Mouse (Mus musculus) hindbrain, embryonic 12.5 days (tissue): ENCODE measurements around the gene N6amt1. TPM values are rescaled to one million over a fixed set of nuclear protein-coding genes. Genes with fewer than 3 reads are reported as not detected.

Experiments used
- ATAC-seq: fragments of 200-750 bp; cut with Nextera tagmentation; 2 replicates; pipeline ENCODE4 v1.8.0; 2017; ENCODE audit warnings: moderate TSS enrichment; ENCODE audit not compliant: low FRiP score
- H3K27ac ChIP-seq: fragments of 300-500 bp; sonication (generic); 2 replicates; pipeline ENCODE4 v1.5.1; 2016; ENCODE audit warnings: mild to moderate bottlenecking
- H3K27me3 ChIP-seq: fragments of 300-500 bp; sonication (generic); 2 replicates; pipeline ENCODE4 v1.6.1; 2016; ENCODE audit warnings: mild to moderate bottlenecking
- H3K36me3 ChIP-seq: fragments of 300-500 bp; sonication (generic); 2 replicates; pipeline ENCODE4 v1.6.1; 2016; ENCODE audit warnings: mild to moderate bottlenecking
- H3K4me1 ChIP-seq: fragments of 300-500 bp; sonication (generic); 2 replicates; pipeline ENCODE4 v1.6.1; 2016
- H3K4me2 ChIP-seq: fragments of 300-500 bp; sonication (generic); replicated peaks from 2 replicates; pipeline ENCODE4 v1.6.1; 2016; ENCODE audit warnings: mild to moderate bottlenecking
- H3K4me3 ChIP-seq: fragments of 300-500 bp; sonication (generic); 2 replicates; pipeline ENCODE4 v1.5.1; 2016; ENCODE audit warnings: mild to moderate bottlenecking
- H3K9ac ChIP-seq: fragments of 300-500 bp; sonication (generic); 2 replicates; pipeline ENCODE4 v1.6.1; 2016; ENCODE audit warnings: mild to moderate bottlenecking, moderate library complexity
- H3K9me3 ChIP-seq: fragments of 300-500 bp; sonication (generic); replicated peaks from 2 replicates; pipeline ENCODE4 v1.6.1; 2016; ENCODE audit warnings: mild to moderate bottlenecking
- WGBS: fragments of 180-500 bp; shearing (Covaris S2); methylation state at CpG from one replicate; pipeline ENCODE4 v1.1.7; 2016; 5-methylcytosine and 5-hydroxymethylcytosine counted together
- polyA plus RNA-seq: library from polyadenylated mRNA; unstranded; fragments of >200 nt; fragmentation: Nextera tagmentation; extraction: Ambion mirVana; gene quantifications from 2 replicates; pipeline ENCODE4 v1.2.1, GENCODE M21; 2016

The N6amt1 gene
- polyA plus RNA-seq, 1 experiment from 2014 or later = 17.4 TPM

- H3K4me2 ChIP-seq = no peak overlapping the region
- no peaks in the 10 kb centered on the region for H3K4me1 ChIP-seq
- no peak overlapping the region for H3K4me3 ChIP-seq
- 86% methylated on average over 3 of the region's 3 CpGs for WGBS
- no peaks in the 10 kb centered on the region for H3K27me3 ChIP-seq
- no peak for ATAC-seq
- no peaks in the 10 kb centered on the region for H3K9me3 ChIP-seq
- no peak overlapping the region for H3K27ac ChIP-seq
- H3K9ac ChIP-seq = no peak overlapping the region
- peaks cover 73% of the 10 kb centered on the region for H3K36me3 ChIP-seq
Observed at GRCm38 (mm10) chr16:87405001-87405400, 51.0 kb downstream of the N6amt1 start.

Other genes starting within 250 kb of the N6amt1 start
- 34.8 and 36.0 TPM in 2 replicates for gene Ltn1, start 78.4 kb downstream of the N6amt1 start, polyA plus RNA-seq
- 11.5 and 11.9 TPM in 2 replicates for gene Rwdd2b, start 86.4 kb downstream of the N6amt1 start, polyA plus RNA-seq
- 41.5 and 43.4 TPM in 2 replicates for gene Usp16, start 100.5 kb downstream of the N6amt1 start, polyA plus RNA-seq
- gene Cct8, start 141.7 kb downstream of the N6amt1 start, polyA plus RNA-seq = 462 and 475 TPM in 2 replicates
- gene Map3k7cl, start 199.1 kb downstream of the N6amt1 start, polyA plus RNA-seq = 0.13 TPM in 1 of 2 replicates, not detected in the other